ENCODE assay signal across 16 mouse cellular contexts in the genomic region with DNA sequence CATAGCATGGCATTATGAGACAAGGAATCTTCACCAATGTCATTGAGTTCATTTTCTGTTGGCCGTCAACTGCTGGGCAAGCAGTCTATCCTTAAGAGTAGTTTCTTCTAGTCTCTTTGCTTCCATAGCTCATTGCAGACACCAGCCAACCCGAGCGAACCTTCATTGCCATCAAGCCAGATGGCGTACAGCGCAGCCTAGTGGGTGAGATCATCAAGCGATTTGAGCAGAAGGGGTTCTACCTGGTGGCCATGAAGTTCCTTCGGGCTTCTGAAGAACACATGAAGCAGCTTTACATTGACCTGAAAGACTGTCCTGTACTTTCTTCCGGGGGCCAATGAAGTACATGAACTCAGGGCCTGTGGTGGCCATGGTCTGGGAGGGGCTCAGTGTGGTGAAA.
"Had no signal": no experiment of that assay in that cellular context is flagged by ENCODE, and none has a peak within 500 bp of the region (broad histone marks: within the 10 kb centered on the region; RNA-seq: fewer than 3 reads in every experiment).

No protein-coding gene starts in this region.

- H3K9ac ChIP-seq: neural tube, embryonic 12.5 days; neural tube, embryonic 13.5 days; neural tube, embryonic 15.5 days; stomach, embryonic 15.5 days had no signal

- DNase-seq: retina, postnatal 1 day; right cerebral cortex, adult 18-20 months; right cerebral cortex, postnatal 14 days; right cerebral cortex, postnatal 4 days; spleen, adult 18-20 months; thymus, adult 18-20 months; thymus, adult 2 months; thymus, postnatal 14 days; thymus, postnatal 25 days; thymus, postnatal 36 days; thymus, postnatal 4 days had no signal

- H3K36me3 ChIP-seq: neural tube, embryonic 12.5 days; neural tube, embryonic 13.5 days; neural tube, embryonic 15.5 days; stomach, embryonic 15.5 days had no signal

- H3K9me3 ChIP-seq: neural tube, embryonic 12.5 days; neural tube, embryonic 13.5 days; neural tube, embryonic 15.5 days; stomach, embryonic 15.5 days had no signal

- H3K4me1 ChIP-seq: neural tube, embryonic 12.5 days; neural tube, embryonic 13.5 days; neural tube, embryonic 15.5 days; stomach, embryonic 15.5 days had no signal

- H3K4me3 ChIP-seq: neural tube, embryonic 12.5 days; neural tube, embryonic 13.5 days; neural tube, embryonic 15.5 days; stomach, embryonic 15.5 days had no signal

- H3K27ac ChIP-seq: neural tube, embryonic 12.5 days; neural tube, embryonic 13.5 days; neural tube, embryonic 15.5 days; stomach, embryonic 15.5 days; stomach, postnatal 0 days had no signal

- H3K27me3 ChIP-seq: neural tube, embryonic 12.5 days; neural tube, embryonic 13.5 days; neural tube, embryonic 15.5 days; stomach, embryonic 15.5 days had no signal

- H3K4me2 ChIP-seq: neural tube, embryonic 12.5 days; neural tube, embryonic 13.5 days; neural tube, embryonic 15.5 days; stomach, embryonic 15.5 days had no signal
